ENCODE assay signal across 8 mouse cellular contexts in genomic region chr11:101952541-101953341, GRCm38 (mm10). TPM values are rescaled to one million over a fixed set of nuclear protein-coding genes. Genes with fewer than 3 reads are reported as not detected.
DNase-seq lines count a peak whose midpoint lies in the region; ATAC-seq lines count a peak whose summit lies in the region.

No protein-coding gene starts in this region.

- peaks cover 13% of the 10 kb centered on the region; the same call in 1 of the 2 replicates for H3K27me3 ChIP-seq in heart, embryonic 13.5 days (replicated peaks)
- H3K27me3 ChIP-seq in kidney, embryonic 15.5 days: peaks cover 32% of the 10 kb centered on the region; the same call in 1 of the 2 replicates

- DNase-seq in 3T3-L1 (ENCODE audit: low read depth, low spot score): peak; percentile 69
- peak; percentile 36 for DNase-seq in adrenal gland, adult 8-10 months
- DNase-seq in lung, postnatal 4 days: peak; percentile 60 to 80
- DNase-seq in layer of hippocampus, adult 9-10 months (ENCODE audit: low spot score): no peak
- DNase-seq in right cerebral cortex, postnatal 14 days: no peak

- H3K4me1 ChIP-seq in heart, embryonic 13.5 days: peaks cover 57% of the 10 kb centered on the region
- peaks cover 19% of the 10 kb centered on the region for H3K4me1 ChIP-seq in kidney, embryonic 15.5 days

- H3K27ac ChIP-seq in heart, embryonic 13.5 days (replicated peaks): peak overlapping the region; percentile 82
- peak overlapping the region; percentile 65 for H3K27ac ChIP-seq in kidney, embryonic 15.5 days

- H3K4me2 ChIP-seq in heart, embryonic 13.5 days: peak overlapping the region; percentile 53
- H3K4me2 ChIP-seq in kidney, embryonic 15.5 days: peak overlapping the region; percentile 36

- peak overlapping the region; percentile 13; the same call in 1 of the 2 replicates for H3K4me3 ChIP-seq in heart, embryonic 13.5 days
- H3K4me3 ChIP-seq in kidney, embryonic 15.5 days (replicated peaks): no peak overlapping the region

- H3K9ac ChIP-seq in heart, embryonic 13.5 days: peak overlapping the region; percentile 24; the same call in 1 of the 2 replicates
- H3K9ac ChIP-seq in kidney, embryonic 15.5 days: no peak overlapping the region

- H3K36me3 ChIP-seq in heart, embryonic 13.5 days: no peaks in the 10 kb centered on the region
- no peaks in the 10 kb centered on the region for H3K36me3 ChIP-seq in kidney, embryonic 15.5 days

- H3K9me3 ChIP-seq in heart, embryonic 13.5 days: no peaks in the 10 kb centered on the region
- no peaks in the 10 kb centered on the region for H3K9me3 ChIP-seq in kidney, embryonic 15.5 days (replicated peaks)

- peak; percentile 58 for ATAC-seq in heart, embryonic 13.5 days (ENCODE audit: extremely low read depth, insufficient number of reproducible peaks, low FRiP score, low TSS enrichment)
- ATAC-seq in kidney, embryonic 15.5 days (replicated peaks; ENCODE audit: low FRiP score): peak; percentile 77
- no peak for ATAC-seq in erythroid progenitor cell, adult 5-6 weeks (replicated peaks; ENCODE audit: low FRiP score, poor library complexity, severe bottlenecking)

- 20% methylated on average over 24 of the region's 24 CpGs for WGBS in heart, embryonic 13.5 days
- WGBS in kidney, embryonic 15.5 days: 24% methylated on average over 24 of the region's 24 CpGs

RNA-seq across cellular contexts. Expression of gene Sost, which starts 14.1 kb away (rescaled TPM):
- total RNA-seq in adrenal gland, adult 8-10 months (2022): not detected
- 0.87 and 1.8 TPM in 2 replicates for polyA plus RNA-seq in heart, embryonic 13.5 days (2015; fragmentation: Nextera tagmentation; extraction: Ambion mirVana)
- 0.83 and 1.4 TPM in 2 replicates for polyA plus RNA-seq in kidney, embryonic 15.5 days (2015; fragmentation: Nextera tagmentation; extraction: Ambion mirVana)
- total RNA-seq in erythroid progenitor cell, adult 5-6 weeks (2015; ENCODE audit: low replicate concordance): not detected in 2 replicates
- not detected in 2 replicates for total RNA-seq in erythroid progenitor cell, adult 5-6 weeks (2017; ENCODE audit: low replicate concordance)

RNA-seq across cellular contexts. Expression of gene Cfap97d1, which starts 31.3 kb away (rescaled TPM):
- total RNA-seq in adrenal gland, adult 8-10 months (2022): not detected
- not detected in 2 replicates for polyA plus RNA-seq in heart, embryonic 13.5 days (2015; fragmentation: Nextera tagmentation; extraction: Ambion mirVana)
- polyA plus RNA-seq in kidney, embryonic 15.5 days (2015; fragmentation: Nextera tagmentation; extraction: Ambion mirVana): not detected in 2 replicates
- total RNA-seq in erythroid progenitor cell, adult 5-6 weeks (2015; ENCODE audit: low replicate concordance): not detected in 2 replicates
- not detected in 2 replicates for total RNA-seq in erythroid progenitor cell, adult 5-6 weeks (2017; ENCODE audit: low replicate concordance)

RNA-seq across cellular contexts. Expression of gene Dusp3, which starts 34.1 kb away (rescaled TPM):
- 100 to 1,000 TPM; 110 to 201 (median 145) TPM for total RNA-seq in adrenal gland, adult 8-10 months (2022)
- polyA plus RNA-seq in heart, embryonic 13.5 days (2015; fragmentation: Nextera tagmentation; extraction: Ambion mirVana): 50.3 and 53.6 TPM in 2 replicates
- polyA plus RNA-seq in kidney, embryonic 15.5 days (2015; fragmentation: Nextera tagmentation; extraction: Ambion mirVana): 32.8 and 33.8 TPM in 2 replicates
- total RNA-seq in erythroid progenitor cell, adult 5-6 weeks (2015; ENCODE audit: low replicate concordance): 0.42 and 3.2 TPM in 2 replicates
- 1.6 and 2.7 TPM in 2 replicates for total RNA-seq in erythroid progenitor cell, adult 5-6 weeks (2017; ENCODE audit: low replicate concordance)

RNA-seq across cellular contexts. Expression of gene Meox1, which starts 58.6 kb away (rescaled TPM):
- 1 to 10 TPM; 1.9 to 6.5 (median 4.1) TPM for total RNA-seq in adrenal gland, adult 8-10 months (2022)
- polyA plus RNA-seq in heart, embryonic 13.5 days (2015; fragmentation: Nextera tagmentation; extraction: Ambion mirVana): 15.6 and 19.4 TPM in 2 replicates
- polyA plus RNA-seq in kidney, embryonic 15.5 days (2015; fragmentation: Nextera tagmentation; extraction: Ambion mirVana): 13.6 and 15.4 TPM in 2 replicates
- not detected in 2 replicates for total RNA-seq in erythroid progenitor cell, adult 5-6 weeks (2015; ENCODE audit: low replicate concordance)
- total RNA-seq in erythroid progenitor cell, adult 5-6 weeks (2017; ENCODE audit: low replicate concordance): not detected in 2 replicates

Comparison
In these comparisons a context has a peak if more than half of its experiments do, and no peak if none do; other contexts are left out.
1. DNase-seq: peak in 3T3-L1 (single experiment), adrenal gland, adult 8-10 months (single experiment) and lung, postnatal 4 days (2 of 2); none in layer of hippocampus, adult 9-10 months (single experiment) and right cerebral cortex, postnatal 14 days (single experiment).
2. RNA of gene Dusp3, which starts 34.1 kb away (total RNA-seq): 110 to 201 TPM in adrenal gland, adult 8-10 months; 0.42 to 3.2 TPM in erythroid progenitor cell, adult 5-6 weeks; every median in the first group is over 10 times any median in the second.